Mouse (Mus musculus): ENCODE measurements around the gene 4930583I09Rik.

- TF ChIP-seq CTCF (IDR thresholded peaks at IDR 0.05; ENCODE audit: extremely low read depth, insufficient read length, insufficient replicate concordance, low read depth, low read length) (no peak), POLR2A (IDR thresholded peaks at IDR 0.05; ENCODE audit: low read depth, low read length) (no peak)
These were observed 22.3 kb downstream of the 4930583I09Rik start for GRCm38 (mm10) chr17:64813568-64813967.
